Mouse (Mus musculus) CD4-positive, CD25-positive, alpha-beta regulatory T cell, adult 2 months (primary cell): ENCODE measurements at regions not wholly inside any gene's neighbourhood (a gene's known extent, or its start where the extent isn't known, plus 50 kb on each side); places are given as distances from the start of the nearest gene placed in this dataset.

Source experiments
- DNase-seq: peaks from one replicate; pipeline ENCODE4 v3.0.0-alpha.2; 2012; ENCODE audit warnings: low read depth, low spot score

- DNase-seq, result no peak
These were observed 106.6 kb downstream of the Pdcd6ip start for GRCm38 (mm10) chr9:113601451-113601850.

DNA sequence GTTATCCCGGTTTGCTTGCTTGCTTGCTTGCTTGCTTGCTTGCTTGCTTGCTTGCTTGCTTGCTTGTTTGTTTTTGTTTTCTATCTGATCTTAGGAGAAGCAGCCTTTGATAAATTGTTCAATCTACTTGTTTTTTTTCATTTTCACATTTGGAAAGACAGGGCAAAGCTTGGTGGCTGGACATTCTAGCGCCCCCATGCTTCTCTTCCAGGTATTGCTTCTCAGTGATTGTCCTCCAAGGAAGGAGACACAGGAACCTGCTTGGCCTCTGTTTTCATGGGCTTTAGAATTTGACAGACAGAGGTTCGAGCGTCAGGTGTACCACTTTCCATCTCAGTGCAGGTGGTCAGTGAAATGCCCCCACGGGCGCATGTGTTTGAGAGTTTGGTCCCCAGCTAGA, 120.8 kb downstream of the Pdcd6ip start:
- no peak for DNase-seq

- DNase-seq, result no peak
These were observed 121.6 kb downstream of the Pdcd6ip start for GRCm38 (mm10) chr9:113586477-113586876.

- DNase-seq, result no peak
These were observed 129.8 kb downstream of the Pdcd6ip start for GRCm38 (mm10) chr9:113578221-113578620.

DNA sequence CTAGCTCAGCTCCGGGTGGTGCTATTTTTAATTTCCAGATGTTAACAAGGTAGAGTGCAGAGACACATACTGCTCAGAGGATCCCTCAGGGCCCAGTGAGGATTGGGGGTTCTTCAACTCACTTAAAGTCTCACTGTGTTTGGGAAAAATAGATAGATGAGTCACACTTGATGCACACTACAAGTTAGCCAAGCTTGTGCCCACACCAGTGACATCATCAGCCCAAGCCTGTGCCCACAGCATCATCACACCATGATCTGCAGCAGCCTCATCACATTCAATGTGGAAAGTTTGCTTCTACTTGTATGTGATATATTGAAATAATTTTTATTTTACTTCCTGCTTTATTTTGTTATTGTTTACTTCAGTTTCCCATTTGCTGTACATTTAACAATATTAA, 139.2 kb downstream of the Pdcd6ip start:
- DNase-seq, result no peak

DNA sequence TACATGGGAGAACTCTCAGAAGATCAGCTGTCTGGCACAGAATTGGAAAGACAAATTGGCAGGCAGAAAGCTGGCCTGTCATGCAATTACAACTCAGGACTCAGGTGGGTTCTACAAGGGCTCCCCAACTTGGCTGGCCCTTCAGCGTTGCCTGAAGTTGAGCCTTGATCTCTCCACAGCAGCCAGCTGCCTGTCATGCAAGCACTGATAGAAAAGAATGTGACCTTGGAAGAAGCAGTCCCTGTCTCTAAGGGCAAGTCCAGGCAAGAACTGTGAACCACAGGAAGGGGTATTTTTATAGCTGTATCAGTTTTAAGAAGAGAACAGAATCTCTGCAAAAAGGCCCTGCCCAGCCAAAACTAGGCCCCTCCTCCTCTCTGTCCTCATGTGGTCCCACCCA, 140.4 kb downstream of the Pdcd6ip start:
- no peak for DNase-seq

- no peak for DNase-seq
These were observed 141.4 kb downstream of the Pdcd6ip start for GRCm38 (mm10) chr9:113566620-113567019.

DNA sequence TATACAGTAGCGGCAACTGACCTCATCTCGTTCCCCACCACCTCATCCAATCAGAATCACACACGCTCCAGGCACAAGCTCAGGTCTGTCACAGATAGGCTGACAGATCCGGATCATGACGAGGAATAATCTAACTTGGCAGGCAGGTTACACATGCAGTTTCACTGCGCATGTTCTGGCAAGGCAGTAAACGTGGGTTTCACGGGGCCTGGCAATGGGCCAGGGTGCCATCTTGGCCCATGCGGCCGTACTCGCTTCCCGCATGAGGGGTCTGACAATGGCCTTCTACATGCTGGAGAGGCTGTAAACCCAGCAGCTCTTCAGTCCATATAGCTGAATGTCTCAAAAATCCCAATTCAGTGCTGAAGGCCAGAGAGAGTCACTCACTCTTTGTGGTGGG, 154.1 kb downstream of the Pdcd6ip start:
- no peak for DNase-seq

- DNase-seq, result no peak
These were observed 160.6 kb downstream of the Pdcd6ip start for GRCm38 (mm10) chr9:113547458-113547857.

DNA sequence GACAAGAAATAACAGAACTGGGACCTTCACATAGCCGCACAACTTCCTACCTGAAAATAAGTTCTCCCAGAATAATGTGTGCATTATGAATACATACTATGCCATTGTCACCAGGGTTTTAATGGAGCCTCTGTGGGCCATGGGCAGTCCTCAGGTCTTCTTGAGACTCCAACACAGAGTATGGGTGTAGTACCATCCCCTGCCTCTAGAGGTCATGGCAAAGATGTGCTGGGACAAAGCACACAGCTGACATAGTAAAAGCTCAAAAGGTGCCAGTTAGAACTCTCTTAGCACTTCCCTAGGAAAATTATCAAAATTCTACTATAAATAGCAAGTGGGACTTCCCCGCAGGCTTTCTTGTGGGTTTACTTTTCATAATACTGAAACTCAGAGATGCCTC, 179.5 kb downstream of the Pdcd6ip start:
- DNase-seq, result peak; percentile 30

DNA sequence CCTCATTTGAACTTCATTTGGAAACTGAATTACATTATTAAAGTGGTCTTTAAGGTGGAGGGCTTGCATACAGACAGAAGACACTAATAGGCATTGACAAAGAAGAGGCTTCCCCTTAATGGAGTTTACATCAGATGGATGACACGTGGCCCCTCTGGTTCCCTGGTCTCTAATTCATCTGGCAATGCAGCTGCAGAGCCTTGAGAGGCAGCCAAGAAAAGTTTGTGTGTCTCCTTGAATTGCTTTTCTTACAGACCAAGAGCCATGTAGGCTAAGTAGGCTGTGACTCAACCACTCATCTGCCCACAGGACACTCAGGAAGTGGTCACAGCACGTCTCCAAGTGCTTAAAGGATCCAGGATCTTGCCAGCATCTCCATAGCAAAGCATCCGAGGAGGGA, 183.8 kb downstream of the Pdcd6ip start:
- no peak for DNase-seq

GRCm38 (mm10) chr9:113523173-113523572, 184.9 kb downstream of the Pdcd6ip start:
- no peak for DNase-seq

GRCm38 (mm10) chr9:113519727-113520126, 188.3 kb downstream of the Pdcd6ip start:
- no peak for DNase-seq

GRCm38 (mm10) chr9:113518482-113518881, 189.6 kb downstream of the Pdcd6ip start:
- DNase-seq, result no peak

DNA sequence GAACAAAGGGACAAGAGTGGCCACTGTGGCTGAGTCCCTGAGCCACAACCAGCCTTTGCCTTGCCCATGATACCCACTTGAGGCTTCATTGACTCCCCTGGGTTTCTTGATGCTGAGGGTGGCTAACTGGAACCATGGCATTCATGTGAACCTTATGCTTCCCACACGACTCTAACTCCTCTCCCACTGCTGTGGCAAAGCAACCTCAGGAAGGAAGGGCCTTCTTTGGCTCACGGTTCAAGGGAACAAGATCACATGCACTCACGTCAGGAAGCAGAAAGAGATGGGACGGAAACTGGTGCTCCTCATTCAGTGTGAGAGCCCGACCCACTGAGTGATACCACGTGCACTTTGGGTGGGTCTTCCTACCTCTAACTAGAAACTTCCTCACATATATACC, 190.3 kb downstream of the Pdcd6ip start:
- DNase-seq, result no peak

DNA sequence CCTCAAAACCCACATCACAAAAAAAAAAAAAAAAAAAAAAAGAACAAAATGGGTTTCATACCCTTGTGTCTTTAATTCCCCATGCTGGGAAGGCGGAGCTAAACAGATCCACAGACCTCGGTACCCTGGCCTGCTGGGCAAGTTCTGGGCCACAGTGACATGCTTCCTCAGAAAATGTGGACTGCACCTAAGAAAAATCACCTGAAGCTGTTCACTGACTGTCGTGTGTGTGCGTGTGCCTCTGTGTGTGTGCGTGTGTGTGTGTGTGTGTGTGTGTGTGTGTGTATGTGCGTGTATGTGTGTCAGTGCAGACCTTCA, 192.4 kb downstream of the Pdcd6ip start:
- DNase-seq, result no peak

DNA sequence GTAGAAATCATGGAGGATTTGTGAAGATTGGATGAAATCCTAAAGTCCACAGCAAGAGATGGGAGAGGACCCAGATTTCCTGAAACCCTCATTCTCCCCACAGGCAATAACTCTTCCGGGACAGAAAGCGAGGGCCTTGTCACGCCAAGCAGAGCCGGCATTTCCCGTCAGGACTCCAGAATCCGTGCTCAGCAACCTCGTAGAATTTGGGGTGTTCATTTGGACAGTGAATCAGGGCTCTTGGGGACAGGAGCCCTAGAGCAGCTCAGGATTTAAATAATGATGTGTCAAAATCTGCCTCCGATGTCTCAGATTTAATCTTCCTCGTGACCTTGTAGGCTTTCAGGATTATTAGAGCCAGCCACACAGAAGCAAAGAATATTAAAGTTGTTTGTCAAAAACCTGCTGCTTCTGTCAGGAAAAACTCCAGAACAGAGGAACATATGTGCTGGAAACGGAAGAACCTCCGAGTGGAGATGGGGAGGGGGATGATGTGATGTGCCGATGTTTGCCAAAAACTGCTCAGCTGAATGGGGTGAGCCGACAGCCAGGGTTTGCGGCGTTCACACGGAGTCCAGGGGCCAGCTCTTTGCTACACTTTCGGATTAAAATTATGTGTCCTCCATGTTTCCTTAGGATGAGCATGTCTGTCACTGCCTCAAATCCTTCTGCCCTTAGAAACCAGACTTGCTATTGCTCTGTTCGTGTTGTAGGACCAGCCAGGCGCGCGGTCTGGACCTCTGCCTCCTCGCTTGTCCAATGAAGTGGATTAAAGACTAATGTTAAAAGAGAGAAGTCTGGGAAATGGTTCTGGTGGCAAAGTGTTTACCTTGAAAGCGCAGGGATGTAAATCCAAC, 193.0 kb downstream of the Pdcd6ip start:
- no peak for DNase-seq

DNA sequence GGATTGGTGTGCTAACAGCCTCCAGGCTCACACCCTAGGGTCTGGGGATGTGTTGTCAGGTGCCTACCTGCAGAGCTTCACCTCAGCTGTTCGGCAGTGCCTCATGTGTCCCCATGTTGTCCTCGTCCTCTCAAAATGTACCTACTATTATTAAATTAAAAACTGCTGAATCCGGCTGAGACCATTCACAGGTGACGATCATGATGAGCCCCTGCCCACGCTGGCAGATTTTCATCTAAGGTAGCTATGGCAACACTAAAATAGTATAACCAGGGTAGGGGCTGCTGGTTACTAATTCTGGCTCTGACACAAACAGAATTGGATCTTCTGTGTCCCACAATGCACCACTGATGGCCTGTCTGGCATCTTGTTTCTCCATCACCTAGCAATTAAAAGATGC, 196.8 kb downstream of the Pdcd6ip start:
- no peak for DNase-seq

GRCm38 (mm10) chr9:113509368-113509767, 198.7 kb downstream of the Pdcd6ip start:
- no peak for DNase-seq

- no peak for DNase-seq
These were observed 199.2 kb downstream of the Pdcd6ip start for GRCm38 (mm10) chr9:113508821-113509220.

DNA sequence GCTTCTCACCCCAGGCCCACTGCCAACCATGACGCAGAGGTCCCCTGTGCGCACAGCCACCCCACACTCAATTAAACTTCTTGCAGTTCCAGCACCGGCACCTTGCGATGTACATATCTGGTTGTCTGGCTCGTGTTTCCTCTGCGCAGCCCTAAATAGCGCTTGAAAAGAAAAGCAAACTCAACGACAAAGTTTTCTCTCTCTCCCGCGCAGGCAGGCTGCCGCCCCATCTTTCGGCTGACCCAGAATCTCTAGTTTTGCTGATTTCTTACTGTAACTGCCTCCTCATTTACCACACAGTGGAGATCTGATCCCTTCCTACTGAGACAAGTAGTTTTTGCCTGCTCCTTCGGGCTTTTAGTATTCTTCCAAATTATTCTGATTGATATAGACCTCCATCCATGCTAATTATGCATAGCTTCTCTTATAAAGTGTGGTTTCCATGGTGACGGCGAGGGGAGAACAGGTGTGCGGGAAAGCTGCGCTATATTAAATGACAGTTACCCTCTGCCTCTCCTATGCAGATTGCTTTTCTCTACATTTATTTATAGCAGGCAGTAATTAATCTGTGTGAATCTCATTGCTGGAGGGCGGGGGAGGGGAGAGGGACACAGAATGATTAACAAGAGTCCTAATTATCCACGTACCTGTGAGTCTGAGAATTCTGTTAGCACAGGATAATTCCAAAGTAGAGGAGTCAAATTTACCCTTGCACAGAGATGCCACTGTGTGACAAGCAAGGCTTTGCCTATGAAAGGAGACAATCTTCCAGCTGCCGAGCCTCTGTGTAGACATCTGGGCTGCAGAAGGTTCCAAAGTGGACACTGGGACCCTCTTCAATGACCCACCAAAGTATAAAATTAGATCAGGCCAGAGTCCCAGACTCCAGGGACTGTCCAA, 200.2 kb downstream of the Pdcd6ip start:
- no peak for DNase-seq

DNA sequence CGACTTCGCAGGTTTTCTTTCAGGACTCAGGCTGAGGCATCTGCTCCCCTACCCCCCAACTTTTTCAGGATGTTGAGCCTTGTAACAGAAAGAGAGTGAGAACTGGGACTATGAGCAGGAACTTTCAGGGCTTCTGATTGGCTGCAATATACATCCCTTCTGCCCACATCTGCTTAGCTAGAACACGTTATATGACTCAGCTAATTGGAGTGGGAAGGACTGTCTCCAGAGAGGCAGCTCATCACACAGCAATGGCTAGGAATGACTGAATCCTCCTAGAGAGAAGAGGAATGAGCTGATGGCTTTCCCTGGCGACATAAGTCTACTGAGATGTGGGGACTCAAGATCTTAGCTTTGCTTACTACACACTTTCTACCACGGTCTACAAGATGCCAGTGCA, 208.8 kb downstream of the Pdcd6ip start:
- no peak for DNase-seq

DNA sequence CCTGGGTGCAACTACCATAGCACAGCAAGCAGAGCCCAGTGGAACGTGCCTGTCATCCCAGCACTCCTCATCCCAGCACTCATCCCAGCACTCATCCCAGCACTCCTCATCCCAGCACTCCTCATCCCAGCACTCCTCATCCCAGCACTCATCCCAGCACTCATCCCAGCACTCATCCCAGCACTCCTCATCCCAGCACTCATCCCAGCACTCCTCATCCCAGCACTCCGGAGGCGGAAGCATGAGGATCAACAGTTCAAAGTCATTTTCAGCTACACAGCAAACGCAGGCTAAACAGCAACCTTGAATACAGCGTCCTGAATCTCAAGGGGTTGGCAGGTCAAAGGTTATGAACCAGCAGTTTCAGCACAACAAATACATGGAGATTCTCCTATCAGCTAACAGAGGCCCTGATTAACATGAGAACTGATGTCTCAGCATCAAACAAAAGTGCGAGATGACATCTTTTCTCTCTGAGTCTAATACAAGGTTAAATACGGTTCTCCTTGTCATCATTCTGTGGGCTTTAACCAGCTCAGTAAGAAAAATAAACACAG, 211.8 kb downstream of the Pdcd6ip start:
- no peak for DNase-seq
